Mouse (Mus musculus) layer of hippocampus, adult 6 months (tissue): ENCODE data around the gene Hdac1. TPM values are rescaled to one million over a fixed set of nuclear protein-coding genes. Genes with fewer than 3 reads are reported as not detected.

Source experiments
- long read RNA-seq, 2 experiments: library from polyadenylated mRNA; unstranded; transcript quantifications; one replicate each; pipeline ENCODE4 v2.0.0; 2019 to 2020
- microRNA-seq: library from miRNA; unstranded; fragments of <30 nt; microRNA quantifications from one replicate; pipeline ENCODE4 v1.2.0, GENCODE M21; 2020
- polyA plus RNA-seq: library from polyadenylated mRNA; unstranded; fragments of <200 nt; fragmentation: Nextera tagmentation; gene quantifications from 2 replicates; pipeline ENCODE4 v1.2.3, GENCODE M21; 2021

The Hdac1 gene
- polyA plus RNA-seq = 16.9 and 18.2 TPM in 2 replicates
- long read RNA-seq, experiment 1, transcript Hdac1-201 (14 exons, 2,038 nt) = major isoform, 13 of 39 reads
- long read RNA-seq, experiment 1, partial matches to known transcripts = 23 of 39 reads
- long read RNA-seq, experiment 1, other reads (novel, unspliced or antisense) = 3 of 39 reads
- long read RNA-seq, experiment 2, transcript Hdac1-201 (14 exons, 2,038 nt) = major isoform, 90 of 117 reads
- long read RNA-seq, experiment 2, partial matches to known transcripts = 19 of 117 reads
- long read RNA-seq, experiment 2, other reads (novel, unspliced or antisense) = 6 of 117 reads

GRCm38 (mm10) chr4:129542592-129543141 lies at the start of gene Hdac1:
TSS of gene Hdac1 (minus strand) at chr4:129542713.

GRCm38 (mm10) chr4:129578466-129578865 lies 36.0 kb upstream of the Hdac1 start, which contains the start of gene Fam167b:
TSS of gene Fam167b (minus strand) at chr4:129578549.

GRCm38 (mm10) chr4:129573430-129573829 lies 30.9 kb upstream of the Hdac1 start, which contains the start of gene Lck:
TSS of gene Lck (minus strand) at chr4:129573641.

GRCm38 (mm10) chr4:129513086-129513767 lies 29.3 kb downstream of the Hdac1 start, which contains the start of gene Marcksl1:
TSS of gene Marcksl1 (plus strand) at chr4:129513581.

GRCm38 (mm10) chr4:129490972-129491880 lies 51.3 kb downstream of the Hdac1 start, which contains the start of the genes Tssk3 and Fam229a:
TSS of gene Tssk3 (minus strand) at chr4:129491022.
TSS of gene Fam229a (plus strand) at chr4:129491190.

Small RNAs within 50 kb of the gene (microRNA-seq; reads per million reads assigned to microRNA genes)
- gene Mir8119 = not detected

Other genes starting within 250 kb of the Hdac1 start
- gene Rbbp4, start 207.3 kb downstream of the Hdac1 start, polyA plus RNA-seq = 44.3 and 45.5 TPM in 2 replicates
- 65.1 and 79.8 TPM in 2 replicates for gene Zbtb8os, start 207.0 kb downstream of the Hdac1 start, polyA plus RNA-seq
- gene Zbtb8a, start 164.6 kb downstream of the Hdac1 start, polyA plus RNA-seq = 4.4 and 4.9 TPM in 2 replicates
- 1.9 and 2.1 TPM in 2 replicates for gene Zbtb8b, start 101.9 kb downstream of the Hdac1 start, polyA plus RNA-seq
- 11.4 and 11.5 TPM in 2 replicates for gene Bsdc1, start 81.1 kb downstream of the Hdac1 start, polyA plus RNA-seq
- 0.15 TPM in 1 of 2 replicates, not detected in the other for gene Tssk3, start 51.7 kb downstream of the Hdac1 start, polyA plus RNA-seq
- 0.98 and 1.3 TPM in 2 replicates for gene Fam229a, start 51.5 kb downstream of the Hdac1 start, polyA plus RNA-seq
- 33.1 and 41.3 TPM in 2 replicates for gene Marcksl1, start 29.1 kb downstream of the Hdac1 start, polyA plus RNA-seq
- gene Lck, start 30.9 kb upstream of the Hdac1 start, polyA plus RNA-seq = 2.4 and 2.5 TPM in 2 replicates
- 1.4 and 2.4 TPM in 2 replicates for gene Fam167b, start 35.8 kb upstream of the Hdac1 start, polyA plus RNA-seq
- gene Eif3i, start 57.9 kb upstream of the Hdac1 start, polyA plus RNA-seq = 270 and 298 TPM in 2 replicates
- gene Tmem234, start 58.0 kb upstream of the Hdac1 start, polyA plus RNA-seq = 181 and 186 TPM in 2 replicates
- gene Dcdc2b, start 71.5 kb upstream of the Hdac1 start, polyA plus RNA-seq = 3.4 and 4.1 TPM in 2 replicates
- gene Iqcc, start 76.4 kb upstream of the Hdac1 start, polyA plus RNA-seq = 28.4 and 35.0 TPM in 2 replicates
- gene Ccdc28b, start 81.2 kb upstream of the Hdac1 start, polyA plus RNA-seq = 31.7 and 35.6 TPM in 2 replicates
- gene Txlna, start 98.4 kb upstream of the Hdac1 start, polyA plus RNA-seq = 16.0 and 16.7 TPM in 2 replicates
- 9.9 and 11.1 TPM in 2 replicates for gene Kpna6, start 130.1 kb upstream of the Hdac1 start, polyA plus RNA-seq
- gene Tmem39b, start 154.1 kb upstream of the Hdac1 start, polyA plus RNA-seq = 9.7 and 9.8 TPM in 2 replicates
- 30.5 and 30.6 TPM in 2 replicates for gene Khdrbs1, start 199.6 kb upstream of the Hdac1 start, polyA plus RNA-seq